Mouse (Mus musculus) c-Kit-negative CD71-positive TER-119-positive erythroid progenitor cells, embryonic 14.5 days (primary cell): ENCODE results near the gene Tmem127.
"Not testable (repeated sequence)": the region's sequence is repeated elsewhere in the genome, so short reads cannot be mapped to it uniquely, and the experiment has no call there.

Experiments used
- DNase-seq: peaks from one replicate; pipeline ENCODE4 v3.0.0-alpha.2; 2013; ENCODE audit warnings: low read depth, low spot score

Gene Tmem127

GRCm38 (mm10) chr2:127267854-127268253, 20.1 kb downstream of the Tmem127 start:
- no peak for DNase-seq

- peak; percentile 93 for DNase-seq
These were observed 22.0 kb downstream of the Tmem127 start, which contains the start of gene Stard7 for GRCm38 (mm10) chr2:127269491-127270299. TSS of gene Stard7 (plus strand) at chr2:127270218.

GRCm38 (mm10) chr2:127270300-127271041, 22.8 kb downstream of the Tmem127 start:
- DNase-seq = peak; percentile 76

DNA sequence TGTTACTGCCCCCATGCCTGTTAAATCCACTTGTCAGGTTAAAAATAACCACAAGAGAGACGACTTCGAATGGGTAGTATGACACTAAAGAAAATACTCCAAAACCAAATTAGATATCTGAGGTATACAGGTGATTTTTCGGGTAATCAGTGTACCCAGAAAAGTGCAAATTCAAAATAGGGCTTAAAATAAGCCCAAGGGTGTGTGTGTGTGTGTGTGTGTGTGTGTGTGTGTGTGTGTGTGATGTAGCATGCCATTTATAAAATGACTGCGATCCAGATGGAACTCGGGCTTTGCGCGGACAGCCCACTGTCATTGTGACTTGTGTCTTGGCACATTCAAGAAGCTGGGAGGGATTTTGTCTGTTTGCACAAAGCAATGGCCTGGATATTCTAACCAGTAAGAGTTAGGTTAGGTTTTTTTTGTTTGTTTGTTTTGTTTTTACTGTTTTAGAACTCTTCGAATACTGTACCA, 23.4 kb downstream of the Tmem127 start:
- DNase-seq = no peak

DNA sequence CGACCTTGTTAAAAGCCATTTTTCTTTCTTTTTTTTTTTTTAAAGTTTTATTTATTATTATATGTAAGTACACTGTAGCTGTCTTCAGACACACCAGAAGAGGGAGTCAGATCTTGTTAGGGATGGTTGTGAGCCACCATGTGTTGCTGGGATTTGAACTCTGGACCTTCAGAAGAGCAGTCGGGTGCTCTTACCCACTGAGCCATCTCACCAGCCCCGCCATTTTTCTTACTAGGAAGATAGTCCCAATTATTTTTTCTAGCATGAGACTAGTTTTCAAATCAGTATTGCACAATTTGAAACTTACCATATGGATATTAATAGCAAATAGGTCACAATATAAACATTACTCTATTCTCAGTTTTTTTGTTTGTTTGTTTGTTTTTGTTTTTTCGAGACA, 24.3 kb downstream of the Tmem127 start:
- DNase-seq = not testable (repeated sequence)

DNA sequence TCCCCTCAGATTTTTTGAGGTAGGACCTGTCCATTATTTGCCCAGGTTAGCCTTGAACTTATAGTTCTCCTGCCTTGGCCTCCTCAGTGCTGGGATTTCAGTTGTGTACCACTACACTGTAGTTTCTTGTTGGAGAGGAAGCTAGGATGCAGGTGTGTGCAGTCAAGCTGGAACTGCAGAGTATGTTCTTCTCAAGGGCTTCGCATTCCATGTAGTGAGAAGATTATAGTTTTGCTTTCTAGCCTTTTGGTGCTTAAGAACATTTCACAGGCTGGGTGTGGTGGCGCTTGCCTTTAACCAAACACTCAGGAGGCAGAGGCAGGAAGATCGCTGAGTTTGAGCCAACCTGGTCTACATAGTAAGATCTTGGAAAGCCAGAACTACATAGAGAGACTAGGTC, 25.1 kb downstream of the Tmem127 start:
- no peak for DNase-seq

GRCm38 (mm10) chr2:127274590-127274989, 26.9 kb downstream of the Tmem127 start:
- DNase-seq = no peak

GRCm38 (mm10) chr2:127275551-127276320, 28.0 kb downstream of the Tmem127 start:
- no peak for DNase-seq

DNA sequence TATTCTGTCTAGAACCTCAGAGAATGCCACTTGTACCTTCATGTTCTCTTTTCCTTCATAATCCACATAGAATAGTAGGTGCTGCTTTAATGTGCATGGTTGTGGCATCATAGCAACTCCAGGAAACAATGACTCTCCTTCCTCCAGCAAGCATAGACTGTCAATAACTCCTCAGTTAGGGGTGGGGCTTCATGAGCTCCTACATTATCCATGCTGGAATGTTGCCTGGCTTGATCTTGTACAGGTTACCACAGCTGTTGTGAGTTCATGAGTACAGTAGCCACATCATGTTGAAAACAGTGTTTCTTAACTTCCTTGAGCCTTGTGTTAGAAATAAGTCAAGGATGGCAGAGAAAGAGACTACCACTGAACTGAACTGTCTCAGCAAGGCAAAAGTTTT, 30.5 kb downstream of the Tmem127 start:
- DNase-seq = no peak

DNA sequence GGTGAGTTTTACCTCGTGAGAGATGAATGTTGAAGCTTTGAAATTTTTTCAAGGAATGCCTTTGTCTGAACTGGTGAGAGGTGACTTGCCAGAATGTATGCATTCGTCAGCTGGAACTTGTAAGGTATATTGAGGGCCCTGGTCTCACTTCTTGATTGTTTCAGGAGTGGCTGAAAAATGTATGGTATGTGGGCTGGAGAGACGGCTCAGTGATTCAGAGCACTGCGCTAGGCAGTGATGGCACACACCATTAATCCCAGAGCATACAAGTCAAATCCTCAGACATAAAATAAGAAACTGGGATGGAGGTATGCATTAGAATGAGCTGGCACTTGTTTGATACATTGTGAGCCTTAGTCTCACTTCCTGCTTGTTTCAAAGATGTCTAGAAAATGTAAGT, 44.5 kb downstream of the Tmem127 start:
- no peak for DNase-seq

DNA sequence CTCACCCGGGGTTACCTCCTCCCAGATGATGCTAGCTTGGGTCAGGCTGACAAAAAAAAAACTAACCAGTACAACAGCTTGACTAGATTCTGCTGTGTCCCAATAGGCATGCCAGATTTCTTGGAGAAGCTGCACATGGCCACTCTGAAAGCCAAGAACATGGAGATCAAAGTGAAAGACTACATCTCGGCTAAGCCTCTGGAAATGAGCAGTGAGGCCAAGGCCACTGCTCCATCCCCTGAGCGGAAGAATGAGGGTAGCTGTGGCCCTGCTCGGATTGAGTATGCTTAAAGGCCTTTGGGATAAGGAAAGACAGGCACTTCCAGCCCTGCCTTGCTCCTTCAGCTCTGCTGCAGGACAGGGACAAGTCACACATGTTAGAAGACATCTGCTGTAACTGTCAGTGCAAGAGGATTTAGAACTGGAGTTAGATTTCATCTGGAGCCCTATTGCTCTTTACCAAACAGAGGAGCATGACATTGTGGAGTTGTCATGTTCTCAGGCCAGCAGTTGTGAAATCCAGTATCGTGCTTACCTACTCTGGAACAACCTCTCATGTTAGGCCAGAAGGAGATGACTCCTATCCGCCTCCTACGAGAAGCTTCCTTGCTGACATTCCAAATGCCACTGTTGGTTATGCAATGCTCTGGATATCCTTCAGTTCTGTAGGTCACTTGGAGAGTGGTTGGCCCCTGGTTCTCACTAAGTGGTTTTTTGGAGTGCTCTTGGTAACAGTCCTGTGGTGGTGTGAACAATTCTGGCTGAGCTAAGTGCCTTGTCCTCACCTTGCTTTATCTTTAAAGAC, 49.5 kb downstream of the Tmem127 start:
- DNase-seq = no peak

GRCm38 (mm10) chr2:127298056-127298455, 50.3 kb downstream of the Tmem127 start:
- DNase-seq = no peak

DNA sequence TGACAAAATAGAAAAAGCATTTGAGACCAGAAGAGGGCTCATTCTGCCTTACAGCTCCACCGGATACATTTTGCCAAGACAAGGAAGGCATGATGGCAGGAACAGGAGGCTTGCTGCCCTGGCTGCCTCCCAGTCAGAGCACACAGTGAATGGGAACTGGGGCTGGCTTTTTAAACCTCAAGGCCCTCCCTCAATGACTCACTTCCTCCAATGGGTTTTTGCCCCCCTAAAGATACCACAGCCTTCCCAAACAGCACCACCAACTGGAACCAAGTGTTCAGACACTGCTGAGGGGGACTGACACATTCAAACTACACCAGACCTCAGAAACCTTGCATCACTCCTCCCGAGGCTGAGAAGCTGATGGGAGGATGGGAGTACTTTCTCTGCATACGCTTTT, 53.0 kb downstream of the Tmem127 start:
- no peak for DNase-seq

DNA sequence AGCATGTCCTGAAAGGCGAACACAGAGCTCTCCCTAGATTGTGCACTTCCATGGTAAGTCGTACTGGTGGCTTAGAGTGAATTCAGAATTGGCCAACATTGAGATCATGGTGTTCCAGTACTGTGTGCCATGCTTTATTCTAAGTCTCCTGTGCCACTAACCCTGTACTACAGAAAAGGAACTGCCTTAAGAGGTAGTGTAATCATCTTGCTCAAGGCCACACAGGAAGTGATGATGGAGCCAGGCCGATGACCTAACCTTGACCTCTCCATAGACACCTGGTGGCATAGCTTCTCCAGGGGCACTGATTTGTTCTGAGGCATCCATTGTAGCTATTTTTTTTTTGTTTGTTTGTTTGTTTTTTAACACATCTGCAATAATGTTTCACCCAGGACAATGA, 54.2 kb downstream of the Tmem127 start:
- no peak for DNase-seq

GRCm38 (mm10) chr2:127304192-127304591, 56.5 kb downstream of the Tmem127 start:
- DNase-seq = not testable (repeated sequence)

GRCm38 (mm10) chr2:127304609-127305210, 57.0 kb downstream of the Tmem127 start:
- no peak for DNase-seq

DNA sequence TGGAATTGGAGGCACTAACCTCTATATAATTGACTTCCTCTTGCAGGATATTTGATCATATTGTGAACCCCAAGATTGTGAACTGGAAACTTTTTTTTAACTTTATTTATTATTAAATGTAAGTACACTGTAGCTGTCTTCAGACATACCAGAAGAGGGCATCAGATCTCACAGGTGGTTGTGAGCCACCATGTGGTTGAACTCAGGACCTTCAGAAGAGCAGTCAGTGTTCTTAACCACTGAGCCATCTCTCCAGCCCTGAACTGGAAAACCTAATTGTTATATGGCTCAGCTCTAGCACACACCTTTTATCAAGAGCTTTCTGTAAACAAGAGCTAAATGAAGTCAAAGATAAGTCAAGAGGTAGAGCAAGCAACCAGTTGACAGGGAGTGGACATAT, 58.4 kb downstream of the Tmem127 start:
- DNase-seq = no peak

DNA sequence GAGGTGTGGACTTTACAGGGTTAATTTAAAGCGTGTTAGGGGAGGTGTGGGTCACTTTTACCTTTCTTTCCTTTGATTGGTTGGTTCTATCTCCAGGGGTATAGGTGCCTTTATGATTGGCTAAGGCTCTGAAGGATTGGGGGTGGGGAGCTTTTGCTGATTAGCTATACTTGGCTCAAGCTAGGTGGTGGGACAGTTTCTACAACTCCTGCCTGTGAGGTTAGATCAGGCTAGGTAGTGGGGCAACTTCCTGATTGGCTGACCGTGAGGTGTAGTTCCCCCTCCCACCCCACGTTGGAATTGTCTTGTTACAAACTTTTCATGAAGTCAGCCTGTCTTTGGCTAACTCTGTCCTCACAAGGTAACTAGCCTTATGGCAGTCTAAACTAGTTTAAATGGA, 59.5 kb downstream of the Tmem127 start:
- no peak for DNase-seq

- no peak for DNase-seq
These were observed 61.0 kb downstream of the Tmem127 start for GRCm38 (mm10) chr2:127308660-127309059.

GRCm38 (mm10) chr2:127310246-127310645, 62.5 kb downstream of the Tmem127 start:
- no peak for DNase-seq

- DNase-seq = no peak
These were observed 63.0 kb downstream of the Tmem127 start for GRCm38 (mm10) chr2:127310685-127311084.
